Mouse (Mus musculus): ENCODE measurements around the gene Mrpl55. TPM values are rescaled to one million over a fixed set of nuclear protein-coding genes. Genes with fewer than 3 reads are reported as not detected.

Gene Mrpl55
- polyA plus RNA-seq, 1 experiment from 2014 or later, result 92.6 TPM

- ATAC-seq (ENCODE audit: borderline replicate concordance, extremely low read depth, low FRiP score, low TSS enrichment), result no peak
- Histone ChIP-seq H3K27ac (no peak overlapping the region), H3K9ac (no peak overlapping the region), H3K4me3 (no peak overlapping the region), H3K4me1 (peaks cover 86% of the 10 kb centered on the region), H3K27me3 (no peaks in the 10 kb centered on the region), H3K9me3 (no peaks in the 10 kb centered on the region), H3K4me2 (no peak overlapping the region), H3K36me3 (0 out of 2 replicates have a peak, but pooled peaks cover 3% of the 10 kb centered on the region)
Measured at GRCm38 (mm10) chr11:59221604-59222003, 19.3 kb downstream of the Mrpl55 start.

- Histone ChIP-seq H3K9ac (no peak overlapping the region), H3K36me3 (0 out of 2 replicates have a peak, but pooled peaks cover 3% of the 10 kb centered on the region), H3K27ac (no peak overlapping the region), H3K9me3 (no peaks in the 10 kb centered on the region), H3K4me3 (no peak overlapping the region), H3K27me3 (no peaks in the 10 kb centered on the region), H3K4me2 (no peak overlapping the region), H3K4me1 (peaks cover 83% of the 10 kb centered on the region)
- 82% methylated on average over 4 of the region's 4 CpGs for WGBS
- no peak for ATAC-seq (ENCODE audit: borderline replicate concordance, extremely low read depth, low FRiP score, low TSS enrichment)
Measured at GRCm38 (mm10) chr11:59222306-59222705, 20.0 kb downstream of the Mrpl55 start.

- ATAC-seq (ENCODE audit: borderline replicate concordance, extremely low read depth, low FRiP score, low TSS enrichment), result no peak
- Histone ChIP-seq H3K27me3 (no peaks in the 10 kb centered on the region), H3K36me3 (0 out of 2 replicates have a peak, but pooled peaks cover under 1% of the 10 kb centered on the region), H3K27ac (no peak overlapping the region), H3K9ac (no peak overlapping the region), H3K4me1 (peaks cover 72% of the 10 kb centered on the region), H3K4me3 (no peak overlapping the region), H3K9me3 (no peaks in the 10 kb centered on the region), H3K4me2 (peak overlapping the region; percentile 73; the same call in 1 of the 2 replicates)
- WGBS, result 83% methylated on average over 3 of the region's 3 CpGs
Measured at GRCm38 (mm10) chr11:59224025-59224424, 21.7 kb downstream of the Mrpl55 start.

- 26% methylated on average over 2 of the region's 2 CpGs for WGBS
- H3K4me2 ChIP-seq, result peak overlapping the region; percentile 73; the same call in 1 of the 2 replicates
- no peaks in the 10 kb centered on the region for H3K27me3 ChIP-seq
- no peaks in the 10 kb centered on the region for H3K36me3 ChIP-seq
- no peak overlapping the region for H3K9ac ChIP-seq
- no peak overlapping the region for H3K27ac ChIP-seq
- peaks cover 69% of the 10 kb centered on the region for H3K4me1 ChIP-seq
- no peaks in the 10 kb centered on the region for H3K9me3 ChIP-seq
- ATAC-seq (ENCODE audit: borderline replicate concordance, extremely low read depth, low FRiP score, low TSS enrichment), result no peak
- no peak overlapping the region for H3K4me3 ChIP-seq
Measured at GRCm38 (mm10) chr11:59224470-59224869, 22.2 kb downstream of the Mrpl55 start.

GRCm38 (mm10) chr11:59225167-59225566, 22.9 kb downstream of the Mrpl55 start:
- Histone ChIP-seq H3K4me3 (no peak overlapping the region), H3K9ac (no peak overlapping the region), H3K4me1 (peaks cover 63% of the 10 kb centered on the region), H3K27ac (no peak overlapping the region), H3K9me3 (no peaks in the 10 kb centered on the region), H3K27me3 (no peaks in the 10 kb centered on the region), H3K4me2 (peak overlapping the region; percentile 73), H3K36me3 (no peaks in the 10 kb centered on the region)
- WGBS, result 57% methylated on average over 2 of the region's 2 CpGs
- ATAC-seq (ENCODE audit: borderline replicate concordance, extremely low read depth, low FRiP score, low TSS enrichment), result no peak

GRCm38 (mm10) chr11:59226251-59226650, 24.0 kb downstream of the Mrpl55 start:
- Histone ChIP-seq H3K9ac (peak overlapping the region; percentile 99), H3K4me1 (peaks cover 52% of the 10 kb centered on the region), H3K36me3 (no peaks in the 10 kb centered on the region), H3K9me3 (no peaks in the 10 kb centered on the region), H3K27me3 (no peaks in the 10 kb centered on the region), H3K4me3 (peak overlapping the region; percentile 96), H3K4me2 (peak overlapping the region; percentile 73), H3K27ac (no peak overlapping the region)
- 34% methylated on average over 3 of the region's 3 CpGs for WGBS
- no peak for ATAC-seq (ENCODE audit: borderline replicate concordance, extremely low read depth, low FRiP score, low TSS enrichment)

GRCm38 (mm10) chr11:59226787-59227603, 24.7 kb downstream of the Mrpl55 start:
- peak overlapping the region; percentile 73 for H3K4me2 ChIP-seq
- H3K27ac ChIP-seq, result peak overlapping the region; percentile 99
- no peak for ATAC-seq (ENCODE audit: borderline replicate concordance, extremely low read depth, low FRiP score, low TSS enrichment)
- WGBS, result 2% methylated on average over 21 of the region's 21 CpGs
- H3K36me3 ChIP-seq, result no peaks in the 10 kb centered on the region
- H3K9ac ChIP-seq, result peak overlapping the region; percentile 99
- H3K9me3 ChIP-seq, result no peaks in the 10 kb centered on the region
- peak overlapping the region; percentile 96 for H3K4me3 ChIP-seq
- H3K4me1 ChIP-seq, result peaks cover 48% of the 10 kb centered on the region
- no peaks in the 10 kb centered on the region for H3K27me3 ChIP-seq

- Histone ChIP-seq H3K36me3 (no peaks in the 10 kb centered on the region), H3K9ac (peak overlapping the region; percentile 99), H3K27me3 (no peaks in the 10 kb centered on the region), H3K4me1 (peaks cover 43% of the 10 kb centered on the region), H3K27ac (peak overlapping the region; percentile 99), H3K4me2 (peak overlapping the region; percentile 73), H3K9me3 (no peaks in the 10 kb centered on the region), H3K4me3 (peak overlapping the region; percentile 96)
- under 1% methylated on average over 43 of the region's 51 CpGs for WGBS
- ATAC-seq (ENCODE audit: borderline replicate concordance, extremely low read depth, low FRiP score, low TSS enrichment), result peak; percentile 83
Measured at GRCm38 (mm10) chr11:59227604-59228121, 25.4 kb downstream of the Mrpl55 start.

GRCm38 (mm10) chr11:59228122-59228953, 26.1 kb downstream of the Mrpl55 start, which contains the start of gene Arf1:
TSS of gene Arf1 (minus strand) at chr11:59228270.
- peak; percentile 96 for ATAC-seq (ENCODE audit: borderline replicate concordance, extremely low read depth, low FRiP score, low TSS enrichment)
- peaks cover 41% of the 10 kb centered on the region for H3K4me1 ChIP-seq

GRCm38 (mm10) chr11:59230144-59230760, 28.0 kb downstream of the Mrpl55 start:
- ATAC-seq (ENCODE audit: borderline replicate concordance, extremely low read depth, low FRiP score, low TSS enrichment), result no peak
- H3K9ac ChIP-seq, result no peak overlapping the region
- WGBS, result 12% methylated on average over 7 of the region's 7 CpGs
- peaks cover 22% of the 10 kb centered on the region for H3K4me1 ChIP-seq
- no peak overlapping the region for H3K4me2 ChIP-seq
- no peaks in the 10 kb centered on the region for H3K36me3 ChIP-seq
- no peaks in the 10 kb centered on the region for H3K9me3 ChIP-seq
- no peak overlapping the region for H3K4me3 ChIP-seq
- H3K27ac ChIP-seq, result no peak overlapping the region
- no peaks in the 10 kb centered on the region for H3K27me3 ChIP-seq

More at GRCm38 (mm10) chr11:59228122-59228953, 26.1 kb downstream of the Mrpl55 start, which contains the start of gene Arf1:
- Histone ChIP-seq H3K4me3 (peak within 1 kb of the TSS; percentile 96), H3K4me2 (peak within 1 kb of the TSS; percentile 73), H3K9ac (peak within 1 kb of the TSS; percentile 99), H3K27ac (peak within 1 kb of the TSS; percentile 99), H3K36me3 (no peaks in the 10 kb centered on the region), H3K27me3 (no peaks in the 10 kb centered on the region), H3K9me3 (no peaks in the 10 kb centered on the region)
- 5% methylated on average over 58 of the region's 59 CpGs for WGBS

- Histone ChIP-seq H3K4me1 (peaks cover 7% of the 10 kb centered on the region), H3K9ac (no peak overlapping the region)
- ATAC-seq (ENCODE audit: borderline replicate concordance, extremely low read depth, low FRiP score, low TSS enrichment), result no peak
Measured at GRCm38 (mm10) chr11:59232797-59233196, 30.5 kb downstream of the Mrpl55 start.

More at GRCm38 (mm10) chr11:59232797-59233196, 30.5 kb downstream of the Mrpl55 start:
- Histone ChIP-seq H3K4me2 (no peak overlapping the region), H3K27ac (no peak overlapping the region), H3K4me3 (no peak overlapping the region), H3K27me3 (no peaks in the 10 kb centered on the region), H3K36me3 (no peaks in the 10 kb centered on the region), H3K9me3 (no peaks in the 10 kb centered on the region)
- WGBS, result 51% methylated on average over 2 of the region's 2 CpGs
